Mouse (Mus musculus): Measurements from ENCODE around the gene Vps41. TPM values are rescaled to one million over a fixed set of nuclear protein-coding genes. Genes with fewer than 3 reads are reported as not detected.

Gene Vps41
- total RNA-seq, 2 experiments from 2014 or later: 131 TPM

DNA sequence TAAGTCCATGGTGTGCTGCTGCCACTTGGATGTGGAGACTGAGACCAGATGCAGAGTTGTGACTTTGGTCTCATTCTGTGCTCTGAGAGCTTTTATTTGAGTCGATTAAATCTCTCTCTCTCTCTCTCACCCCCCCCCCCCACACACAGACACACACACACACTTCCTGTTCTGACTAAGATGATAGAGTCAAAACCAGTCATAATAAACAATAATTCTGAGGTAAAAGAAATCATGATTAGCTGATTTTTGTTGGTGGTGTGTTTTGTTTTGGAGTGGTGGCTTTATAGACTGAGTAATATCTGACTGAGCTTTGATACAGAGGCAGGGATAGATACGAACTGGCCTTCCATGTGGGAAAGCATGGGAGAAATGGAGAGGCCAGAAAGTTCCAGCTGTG, 74.6 kb downstream of the Vps41 start:
- DNase-seq (ENCODE audit: low spot score in 2 of 2): no peak

DNA sequence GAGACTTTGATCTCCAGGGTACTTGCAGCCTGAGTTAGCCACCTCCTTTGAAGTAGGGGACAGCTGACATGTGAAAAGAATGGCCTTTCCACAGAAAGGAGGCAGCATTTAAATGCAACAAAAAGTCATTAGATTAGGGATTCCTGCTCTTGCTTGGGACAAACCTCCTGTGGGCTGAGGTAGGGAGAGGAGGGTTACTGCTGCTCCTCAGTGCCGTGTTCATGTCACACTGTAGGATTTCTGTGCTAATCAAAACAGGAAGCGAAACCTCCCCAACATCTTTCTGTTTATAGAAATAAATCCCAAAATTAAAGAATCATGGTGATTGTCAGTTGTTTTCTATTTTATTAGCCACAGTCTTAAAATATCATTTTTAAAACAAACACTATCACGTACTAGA, 77.4 kb downstream of the Vps41 start:
- no peak for DNase-seq (ENCODE audit: low spot score in 2 of 2)

DNA sequence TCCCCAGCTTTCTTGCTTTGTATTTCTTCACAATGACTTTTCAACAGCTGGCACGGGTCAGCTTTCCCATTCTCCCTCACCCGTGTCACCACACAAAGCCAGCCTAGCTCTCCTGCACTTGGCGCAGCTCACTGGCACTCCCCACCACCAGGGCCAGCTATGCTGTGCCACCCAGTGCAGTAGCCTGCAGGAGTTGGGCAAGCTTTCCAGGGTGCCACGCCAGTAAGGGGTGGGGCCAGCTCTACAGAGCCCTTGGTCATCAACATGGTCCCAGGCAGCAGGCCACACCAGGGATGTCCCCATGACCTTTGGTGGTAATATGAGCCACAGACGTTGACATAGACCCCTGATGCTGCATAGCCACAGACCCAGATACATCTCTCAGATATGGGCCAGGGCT, 80.5 kb downstream of the Vps41 start:
- no peak for DNase-seq (ENCODE audit: low spot score in 2 of 2)

DNA sequence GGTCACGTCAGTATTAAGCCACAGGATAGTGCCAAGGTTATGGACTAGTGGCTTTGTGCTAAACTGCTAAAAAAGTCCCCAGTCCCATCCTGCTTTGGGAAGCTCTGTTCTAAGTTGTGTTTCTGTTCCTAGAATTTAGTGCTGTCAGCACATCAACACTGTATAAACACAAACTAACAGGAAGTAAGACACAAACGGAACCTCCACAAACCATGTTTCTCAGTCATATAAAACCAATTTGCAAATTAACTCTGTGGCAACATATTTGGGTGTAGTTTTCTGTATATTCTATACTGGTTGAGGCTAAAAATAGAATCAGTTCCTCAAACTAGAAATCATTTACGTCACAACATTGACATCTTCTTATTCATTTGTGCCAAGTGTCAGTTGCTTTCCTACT, 83.3 kb downstream of the Vps41 start:
- no peak for DNase-seq (ENCODE audit: low spot score in 2 of 2)

DNA sequence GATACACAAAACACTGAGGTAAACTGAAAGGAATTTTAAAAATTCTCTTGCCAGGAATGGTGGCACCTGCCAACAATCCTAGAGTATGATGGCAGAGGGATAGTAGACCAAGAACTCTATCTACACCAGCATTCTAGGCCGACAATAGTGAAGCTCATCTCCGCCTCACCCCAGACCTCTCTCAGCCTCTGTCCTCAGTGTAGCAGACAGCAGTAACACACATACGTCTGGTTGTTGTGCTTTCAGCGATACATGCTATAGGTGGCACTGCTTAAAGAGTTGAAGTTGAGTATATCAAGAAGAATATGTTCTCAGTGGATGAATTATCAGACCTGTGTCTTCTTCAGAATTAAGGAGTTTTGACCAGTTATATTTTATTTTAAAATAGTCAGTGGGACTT, 92.4 kb downstream of the Vps41 start:
- DNase-seq (ENCODE audit: low spot score in 2 of 2): no peak

DNA sequence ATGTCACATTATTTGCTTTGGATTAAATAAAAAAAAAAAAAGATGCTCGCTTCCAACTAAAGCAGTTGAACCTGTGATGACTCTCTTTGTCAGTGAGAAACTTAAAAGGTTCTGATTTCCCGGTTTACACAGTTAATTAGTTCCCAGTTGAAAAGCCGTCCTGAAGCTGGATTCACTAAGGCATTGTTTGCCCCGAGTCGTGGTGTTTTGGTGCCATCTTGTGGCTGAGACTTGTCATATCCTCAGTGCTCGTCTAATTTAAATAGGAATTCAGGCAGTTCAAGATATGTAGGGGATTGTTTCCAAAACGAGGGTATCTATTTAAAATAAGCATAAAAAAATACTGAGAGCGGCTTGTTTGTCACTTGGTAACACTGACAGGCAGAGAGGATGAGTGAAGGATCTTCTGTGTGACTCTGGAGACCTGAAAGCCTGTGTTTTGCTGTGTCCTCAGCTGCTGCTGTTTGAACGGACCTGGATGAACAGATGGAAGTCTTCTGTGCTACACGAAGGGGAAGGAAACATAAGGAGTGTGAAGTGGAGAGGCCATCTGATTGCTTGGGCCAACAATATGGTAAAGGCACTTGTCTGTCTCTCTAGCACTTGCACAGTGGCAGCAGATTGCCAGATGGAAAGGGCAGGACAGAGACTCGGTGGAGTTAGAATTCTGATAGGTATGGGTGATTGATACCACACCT, 93.0 kb downstream of the Vps41 start:
- peak; percentile 73 to 74 for DNase-seq (ENCODE audit: low spot score in 2 of 2)

DNA sequence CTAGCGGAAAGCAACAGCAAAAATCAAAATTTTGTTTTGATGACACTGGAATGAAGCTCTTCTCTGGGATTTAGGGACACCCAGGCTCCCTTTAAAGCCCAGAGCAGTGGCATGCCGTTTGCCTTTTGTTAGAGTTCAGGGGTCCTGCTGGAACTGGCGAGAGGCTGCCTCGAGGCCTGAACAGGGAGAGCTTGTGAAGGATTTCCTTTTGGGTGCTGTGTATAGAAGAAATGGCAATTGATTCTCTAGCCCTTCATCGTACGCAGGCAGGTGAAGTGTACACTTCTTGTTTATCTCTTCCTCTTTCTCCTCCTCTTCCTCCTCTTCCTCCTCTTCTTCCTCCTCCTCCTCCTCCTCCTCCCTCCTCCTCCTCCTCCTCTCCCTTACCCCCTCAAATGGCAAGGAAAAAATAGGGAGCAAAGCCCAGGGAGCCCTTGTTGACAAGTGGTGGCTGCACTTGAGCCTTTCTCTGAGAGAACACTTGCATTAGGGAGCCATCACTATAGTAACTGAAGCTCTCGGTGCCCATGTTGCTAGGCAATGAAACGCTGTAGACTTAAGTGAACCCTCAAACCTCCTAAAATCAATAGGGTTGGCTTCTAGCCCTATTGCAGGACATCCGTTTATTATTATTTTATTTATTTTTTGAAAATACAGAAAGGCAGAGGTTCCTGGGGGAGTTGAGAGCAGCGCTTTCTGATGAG, 107.5 kb downstream of the Vps41 start:
- no peak for DNase-seq (ENCODE audit: low spot score in 2 of 2)

DNA sequence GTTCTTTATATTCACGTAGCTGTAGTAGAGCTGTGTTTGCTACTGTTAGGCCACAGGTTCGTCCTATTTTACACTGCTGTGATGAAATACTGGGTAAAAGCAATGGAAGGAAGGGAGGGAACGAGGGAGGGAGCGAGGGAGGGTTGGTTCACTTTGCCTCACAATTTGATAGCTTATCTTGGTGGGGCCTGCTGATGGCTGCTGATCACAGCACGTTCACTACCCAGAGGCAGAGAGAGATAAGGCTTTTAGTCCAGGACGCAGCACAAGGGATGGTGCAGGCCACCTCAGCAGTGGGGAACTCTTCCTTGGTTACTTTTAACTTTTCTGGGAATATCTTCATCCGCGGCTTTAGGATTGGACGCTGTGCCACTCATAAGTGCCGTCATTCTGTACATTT, 109.9 kb downstream of the Vps41 start:
- no peak for DNase-seq (ENCODE audit: low spot score in 2 of 2)

DNA sequence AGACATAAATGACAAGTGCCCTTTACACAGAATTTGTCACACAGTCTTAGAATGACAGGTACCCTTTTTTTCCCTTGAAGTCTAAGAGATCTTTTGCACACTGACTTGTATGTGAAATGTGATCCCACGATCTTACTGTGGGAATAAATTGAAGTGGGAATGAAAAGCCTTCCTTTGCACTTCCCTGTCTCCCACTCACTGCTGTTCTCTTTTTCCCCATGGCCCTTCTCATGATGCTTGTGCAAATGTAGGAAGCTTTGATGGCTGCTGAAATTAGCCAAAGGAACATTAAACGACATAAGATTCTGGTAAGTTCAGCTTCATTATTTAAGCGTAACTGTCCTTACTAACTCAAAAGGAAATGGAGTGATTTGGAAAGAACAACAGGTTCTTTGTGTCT, 113.4 kb downstream of the Vps41 start:
- no peak for DNase-seq (ENCODE audit: low spot score in 2 of 2)

DNA sequence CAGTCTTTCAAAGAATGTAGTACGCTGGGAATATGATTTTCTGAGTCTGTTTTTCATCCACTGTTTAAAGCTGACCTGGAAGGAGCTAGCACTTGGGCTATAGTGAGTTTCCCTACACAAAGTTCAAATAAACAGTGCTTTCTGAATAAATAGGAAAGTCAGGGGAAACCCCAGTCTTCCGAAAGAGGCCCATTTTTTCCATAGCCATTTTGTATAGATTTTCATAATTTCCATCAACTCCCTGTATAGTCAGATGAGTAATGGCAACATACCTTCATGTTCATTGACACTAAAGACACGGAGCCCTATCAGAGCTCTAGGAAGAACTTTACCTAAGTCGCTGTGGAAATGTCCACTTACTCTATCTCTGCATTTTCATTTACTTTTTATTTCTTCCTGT, 122.1 kb downstream of the Vps41 start:
- no peak for DNase-seq (ENCODE audit: low spot score in 2 of 2)

DNA sequence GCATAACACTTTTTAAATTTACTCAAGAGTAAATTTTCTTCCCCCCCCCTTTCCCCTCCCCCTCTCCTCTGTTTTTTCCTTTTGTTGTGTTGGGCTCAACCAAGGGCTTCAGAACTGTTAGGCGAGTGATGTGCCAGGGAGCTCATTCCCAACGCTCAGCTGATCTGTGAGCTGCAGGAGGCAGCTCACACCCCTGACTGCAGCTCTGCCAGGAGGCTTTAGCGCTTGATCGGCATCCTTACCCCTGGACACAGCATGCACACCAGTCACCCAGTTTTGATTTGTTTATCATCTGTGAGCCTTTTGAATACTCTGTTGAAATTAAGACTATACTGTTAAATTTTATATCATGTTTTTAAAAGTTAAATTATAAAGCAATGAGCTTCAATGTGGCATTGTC, 123.3 kb downstream of the Vps41 start:
- no peak for DNase-seq (ENCODE audit: low spot score in 2 of 2)

DNA sequence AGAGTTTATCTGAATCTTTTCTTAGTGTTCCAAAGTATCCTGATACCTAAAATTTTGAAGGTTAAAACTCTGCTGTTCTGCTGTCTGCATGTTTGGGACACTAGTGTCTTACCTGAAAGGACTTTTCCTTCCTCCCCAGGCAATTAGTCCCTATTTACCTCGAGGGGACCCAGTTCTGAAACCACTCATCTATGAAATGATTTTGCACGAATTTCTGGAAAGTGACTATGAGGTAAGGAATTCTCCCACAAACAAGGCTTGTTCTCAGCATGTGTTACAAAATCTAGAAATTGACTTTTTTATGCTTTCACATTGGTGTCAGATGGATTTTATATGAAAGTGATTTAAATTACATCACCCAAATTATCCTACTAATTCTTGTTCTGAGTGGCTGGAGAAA, 123.9 kb downstream of the Vps41 start:
- DNase-seq (ENCODE audit: low spot score in 2 of 2): no peak

DNA sequence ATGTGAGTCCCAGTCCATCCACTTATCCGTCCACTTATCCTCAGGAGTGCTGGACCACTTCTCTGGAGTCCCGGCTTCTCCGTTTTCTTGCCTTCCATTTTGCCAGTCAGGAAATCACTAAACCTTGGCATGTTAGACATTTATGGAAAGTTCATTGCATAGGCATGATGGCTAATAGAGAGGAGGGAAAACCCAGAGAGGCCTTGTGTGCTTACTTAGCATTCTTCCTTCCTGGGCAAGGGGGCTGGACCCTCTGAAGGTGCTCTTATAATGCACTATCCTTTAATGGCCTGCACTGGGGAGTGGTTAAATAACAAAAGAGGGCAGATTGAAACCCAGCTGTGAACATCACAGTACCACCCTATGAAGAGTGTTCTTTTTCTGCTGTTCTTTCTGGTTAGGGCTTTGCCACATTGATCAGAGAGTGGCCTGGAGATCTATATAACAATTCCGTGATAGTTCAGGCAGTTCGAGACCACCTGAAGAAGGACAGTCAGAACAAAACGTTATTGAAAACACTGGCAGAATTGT, 124.7 kb downstream of the Vps41 start:
- DNase-seq (ENCODE audit: low spot score in 2 of 2): no peak

DNA sequence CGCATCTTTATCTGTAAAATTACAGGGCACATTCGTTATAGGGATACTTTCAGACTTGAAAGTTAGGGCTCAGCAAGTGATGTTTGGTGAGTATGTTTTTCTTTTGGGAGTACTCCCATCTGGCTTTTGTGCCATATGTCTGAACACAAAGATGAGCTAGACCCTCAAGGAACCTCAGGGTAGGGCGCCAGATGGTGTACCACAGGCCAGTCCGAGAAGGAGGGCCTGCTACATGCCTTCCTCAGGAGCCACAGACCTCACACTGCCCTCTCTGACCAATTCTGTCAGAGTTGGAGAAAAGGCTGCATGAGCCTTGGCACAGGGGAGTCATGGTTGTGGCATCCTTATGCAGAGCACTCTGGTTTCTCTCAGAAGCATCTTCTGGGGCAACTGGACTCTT, 125.5 kb downstream of the Vps41 start:
- DNase-seq (ENCODE audit: low spot score in 2 of 2): no peak

DNA sequence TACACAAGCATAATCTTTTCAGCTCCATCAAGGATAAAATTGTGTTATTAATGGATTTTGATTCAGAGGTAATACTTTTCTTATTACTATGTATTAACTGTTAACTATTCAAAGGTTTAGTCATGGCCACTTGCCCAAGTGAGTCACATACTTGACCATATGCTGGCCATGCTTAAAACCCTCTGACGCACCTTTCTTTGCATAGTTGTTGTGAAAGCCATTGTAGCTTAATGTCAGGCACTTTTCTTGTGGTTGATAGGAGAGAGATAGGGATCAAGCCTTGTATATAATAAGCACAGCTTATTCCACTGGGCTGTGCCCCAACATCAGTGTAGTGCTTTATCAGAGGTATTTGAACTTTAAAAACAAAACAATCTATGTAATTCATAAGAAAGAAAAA, 126.5 kb downstream of the Vps41 start:
- DNase-seq (ENCODE audit: low spot score in 2 of 2): no peak

DNA sequence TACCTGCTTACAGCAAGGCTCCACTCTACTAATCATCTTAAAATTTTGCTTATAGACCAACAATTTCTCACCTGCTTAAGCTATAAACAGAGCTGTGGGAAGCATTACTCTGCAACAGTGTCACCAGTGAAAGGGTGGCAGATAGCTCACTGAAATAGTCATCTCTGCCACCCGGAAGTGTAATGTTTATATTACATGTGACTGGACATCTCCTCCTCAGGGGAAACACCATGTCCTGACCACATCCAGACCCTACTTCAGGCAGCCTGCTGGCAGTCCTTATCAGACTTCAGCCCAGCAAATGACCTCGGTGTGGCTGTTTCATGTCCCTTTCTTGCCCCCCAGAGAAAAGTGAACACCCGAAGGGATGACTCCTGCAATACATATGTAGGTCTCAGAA, 130.3 kb downstream of the Vps41 start:
- no peak for DNase-seq (ENCODE audit: low spot score in 2 of 2)

DNA sequence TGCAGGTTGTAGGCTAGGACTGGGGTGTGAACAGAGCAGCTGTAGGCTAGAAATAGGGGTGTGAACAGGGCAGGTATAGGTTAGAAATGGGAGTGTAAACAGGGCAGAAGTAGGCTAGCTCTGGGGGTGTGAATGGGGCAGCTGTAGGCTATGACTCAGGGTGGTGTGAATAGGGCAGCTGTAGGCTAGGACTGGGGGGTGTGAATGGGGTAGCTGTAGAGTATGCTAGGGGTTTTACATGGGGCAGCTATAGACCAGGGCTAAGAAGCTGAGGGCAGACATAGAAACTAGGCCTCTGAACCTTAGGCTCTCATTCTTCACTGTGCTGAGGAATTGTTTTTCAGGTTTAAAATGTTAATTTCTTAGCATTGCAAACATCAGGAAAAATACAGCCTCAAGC, 132.5 kb downstream of the Vps41 start:
- DNase-seq (ENCODE audit: low spot score in 2 of 2): no peak

DNA sequence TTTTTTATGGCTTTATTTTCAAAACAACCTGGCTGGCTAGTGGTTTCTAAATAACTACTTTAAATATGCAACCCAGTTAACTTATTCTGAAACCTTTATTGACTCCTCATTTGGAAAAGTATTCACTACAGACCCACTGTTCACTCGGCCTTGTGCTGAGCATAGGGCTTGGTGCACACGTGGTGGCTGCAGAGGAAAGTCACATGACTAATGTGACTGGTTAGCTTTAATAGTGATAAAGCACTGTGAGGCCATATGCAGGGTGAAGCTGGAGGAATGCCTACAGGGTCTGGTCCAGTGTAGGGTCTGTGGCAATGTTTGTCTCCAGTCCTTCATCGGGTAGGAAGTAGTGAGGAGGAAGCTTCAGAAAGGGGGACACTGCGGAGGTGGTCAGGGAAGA, 134.1 kb downstream of the Vps41 start:
- no peak for DNase-seq (ENCODE audit: low spot score in 2 of 2)

DNA sequence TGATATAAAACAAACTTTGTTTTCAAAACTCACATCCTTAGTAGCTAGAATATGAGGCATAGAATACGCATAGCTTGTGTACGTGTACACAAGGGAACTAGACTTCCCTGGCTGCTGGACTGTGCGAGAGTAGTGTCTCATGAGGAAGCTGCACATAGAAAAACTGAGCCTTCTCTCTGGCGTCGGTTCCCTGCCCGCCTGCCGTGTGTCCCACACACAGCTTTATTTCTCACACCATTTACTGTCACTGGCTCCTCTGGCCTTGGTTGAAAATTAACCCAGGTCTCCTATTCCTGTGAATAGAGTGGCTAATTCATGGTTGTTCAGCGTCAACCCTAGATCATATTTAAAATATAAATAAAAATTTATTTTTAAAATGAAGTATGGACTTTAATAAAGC, 135.6 kb downstream of the Vps41 start:
- DNase-seq (ENCODE audit: low spot score in 2 of 2): no peak

DNA sequence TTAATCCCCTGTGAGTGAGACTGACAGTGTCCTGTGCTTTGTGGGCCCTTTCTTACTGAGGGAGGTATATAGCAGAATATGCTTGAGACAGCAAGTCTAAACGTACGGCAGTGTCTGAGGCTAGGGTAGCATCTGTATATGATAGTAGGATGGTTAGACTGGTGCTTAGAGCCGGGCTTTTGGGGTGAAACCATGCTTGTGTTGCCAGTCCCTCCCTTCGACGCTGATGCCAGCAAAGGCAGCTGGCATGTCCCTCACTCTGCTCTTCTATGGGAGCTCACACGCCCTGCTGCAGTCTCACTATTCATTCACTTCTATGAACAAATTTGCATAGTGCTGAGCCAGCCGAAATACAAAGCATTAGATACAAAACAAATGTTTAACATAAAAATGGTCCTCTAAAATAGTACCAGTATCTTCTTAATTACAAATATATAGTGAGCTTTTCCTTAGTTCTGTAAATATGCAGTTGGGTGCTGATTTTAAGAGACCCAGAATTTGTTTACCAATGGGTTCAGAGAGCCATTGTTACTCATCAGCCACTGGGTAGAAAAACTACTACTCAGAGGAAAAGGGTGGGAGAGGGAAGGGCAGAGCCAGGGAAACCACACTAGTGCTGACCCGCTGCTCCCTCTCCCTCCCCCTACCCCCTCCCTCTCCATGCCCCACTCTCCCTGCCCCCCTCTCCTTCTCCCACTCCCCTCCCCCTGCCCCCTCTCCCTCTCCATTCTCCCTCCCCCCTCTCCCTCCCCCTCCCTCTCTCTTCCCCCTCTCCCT, 139.1 kb downstream of the Vps41 start:
- peak; percentile 30 to 43 for DNase-seq (ENCODE audit: low spot score in 2 of 2)

DNA sequence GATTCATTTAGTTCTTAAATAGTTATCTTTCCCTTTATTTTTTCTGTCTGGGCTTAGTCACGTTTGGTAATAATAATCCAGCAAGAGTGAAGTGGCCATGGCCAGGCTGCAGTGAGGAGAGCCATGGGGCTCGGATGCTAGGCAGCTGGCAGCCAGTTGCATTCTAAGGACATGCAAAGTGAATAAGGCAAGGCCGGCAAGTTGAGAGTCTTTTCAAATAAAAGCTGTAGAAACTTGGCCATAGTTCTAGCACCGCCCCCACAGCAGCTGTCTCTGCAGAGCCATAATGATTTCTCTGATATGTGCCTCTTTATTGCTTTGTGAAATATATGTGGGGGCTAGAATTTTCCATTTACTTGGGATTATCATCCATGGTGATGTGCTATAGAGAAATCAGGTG, 141.1 kb downstream of the Vps41 start:
- DNase-seq (ENCODE audit: low spot score in 2 of 2): peak; percentile 63 to 69

DNA sequence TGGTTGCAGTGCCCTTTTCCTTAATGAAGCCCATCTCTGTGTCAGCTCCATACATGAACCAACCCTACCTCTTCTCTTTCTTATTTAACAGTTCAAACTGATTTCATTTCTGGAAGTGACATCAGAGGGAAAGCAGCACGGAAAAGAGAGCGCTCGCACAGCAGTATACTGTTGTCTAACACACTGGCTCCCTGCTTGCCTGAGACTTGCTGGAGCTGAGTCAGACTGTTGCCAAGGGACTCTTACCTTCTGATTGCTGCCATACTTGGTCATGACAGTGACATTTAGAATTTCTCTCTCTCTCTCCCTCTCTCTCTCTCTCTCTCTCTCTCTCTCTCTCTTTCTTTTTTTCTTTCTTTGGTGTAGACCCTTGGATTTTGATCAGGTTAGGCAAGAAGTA, 142.3 kb downstream of the Vps41 start:
- no peak for DNase-seq (ENCODE audit: low spot score in 2 of 2)
